Mouse (Mus musculus) lung, adult 2 months (tissue): ENCODE data around the gene Csf1.

Experiments
- CTCF ChIP-seq: fragments of 200-500 bp; IDR thresholded peaks from 2 replicates; pipeline ENCODE4 v1.5.1; 2011; ENCODE audit warnings: mild to moderate bottlenecking, low read length, control low read depth; ENCODE audit not compliant: insufficient read depth
- POLR2A ChIP-seq: fragments of 200-500 bp; IDR thresholded peaks from 2 replicates; pipeline ENCODE4 v1.6.1; 2011; ENCODE audit warnings: low read depth, mild to moderate bottlenecking, control low read depth, low read length, borderline replicate concordance; ENCODE audit errors: extremely low read depth

- TF ChIP-seq CTCF (no peak), POLR2A (no peak)
Observed at GRCm38 (mm10) chr3:107757365-107758129, 2.7 kb downstream of the Csf1 start.
